Mouse (Mus musculus): ENCODE measurements at regions not wholly inside any gene's neighbourhood (a gene's known extent, or its start where the extent isn't known, plus 50 kb on each side); places are given as distances from the start of the nearest gene placed in this dataset.

- no peak for DNase-seq
These were observed 66.8 kb upstream of the Tbl1x start for GRCm38 (mm10) chrX:77443852-77444492.

DNA sequence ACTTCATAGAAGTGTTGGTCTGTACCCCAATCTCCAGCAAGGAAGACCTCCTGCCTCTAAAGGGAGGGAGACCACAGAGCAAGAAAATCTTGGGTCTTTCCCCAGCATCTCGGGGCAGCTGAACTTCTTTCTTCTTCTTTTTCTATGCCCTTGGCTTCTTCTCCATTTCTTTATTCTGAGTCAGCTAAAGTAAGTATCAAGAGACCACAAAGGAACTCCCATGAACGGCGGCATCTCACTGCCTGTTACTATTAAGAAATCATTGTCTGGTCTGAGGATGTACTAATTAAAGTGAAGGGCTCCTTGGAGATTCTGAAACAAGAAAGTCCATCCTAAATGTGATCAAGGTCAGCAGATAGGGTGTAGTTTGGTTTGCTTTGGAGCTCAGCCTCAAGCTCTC, 64.1 kb upstream of the Tbl1x start:
- DNase-seq = no peak

DNA sequence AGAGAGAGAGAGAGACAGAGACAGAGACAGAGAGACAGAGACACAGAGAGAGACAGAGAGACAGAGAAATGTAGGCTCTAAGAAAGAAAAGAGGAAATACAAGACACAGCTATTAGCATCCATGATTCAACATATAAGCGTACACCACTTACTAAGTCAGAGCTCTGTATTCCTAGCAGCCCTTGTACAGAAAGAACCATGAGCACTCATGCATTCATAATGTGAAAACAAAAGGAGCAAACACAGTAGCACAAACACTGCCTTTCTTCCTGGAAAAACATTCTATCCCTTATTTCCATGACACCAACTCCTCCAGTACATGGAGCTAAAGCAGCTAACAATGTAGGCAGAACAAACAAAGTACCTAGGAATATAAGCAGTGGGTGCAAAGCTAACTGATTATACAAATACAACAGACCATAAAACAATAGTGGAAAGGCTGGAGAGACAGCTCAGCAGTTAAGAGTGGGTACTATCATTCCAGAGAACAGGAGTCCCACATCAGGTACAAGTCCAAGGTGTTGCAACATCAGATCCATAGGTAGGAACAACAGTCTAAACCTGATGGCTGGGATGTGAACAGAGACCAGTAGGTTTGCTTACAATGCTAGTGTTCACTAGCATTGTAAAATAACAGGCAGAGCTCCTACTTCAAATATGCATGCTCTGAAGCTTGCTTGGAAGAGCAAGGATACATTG, 58.7 kb upstream of the Tbl1x start:
- DNase-seq = no peak

All from thymus, postnatal 36 days (tissue).